In genomic region chr5:122537654-122538053, GRCm38 (mm10) we compare ENCODE assay signal across 28 mouse cellular contexts.
"Had no signal": no experiment of that assay in that cellular context is flagged by ENCODE, and none has a peak within 500 bp of the region (broad histone marks: within the 10 kb centered on the region; RNA-seq: fewer than 3 reads in every experiment).

No protein-coding gene starts in this region.

- H3K36me3 ChIP-seq: heart, embryonic 15.5 days had no signal

- H3K27ac ChIP-seq: heart, embryonic 13.5 days; heart, embryonic 15.5 days; hindbrain, embryonic 10.5 days; hindbrain, embryonic 12.5 days; hindbrain, embryonic 13.5 days; hindbrain, embryonic 14.5 days; hindbrain, embryonic 15.5 days; hindbrain, postnatal 0 days; intestine, embryonic 15.5 days; kidney, embryonic 15.5 days; kidney, postnatal 0 days; layer of hippocampus, adult 2 months; left cerebral cortex, adult 2 months had no signal

- H3K27me3 ChIP-seq: heart, embryonic 12.5 days; heart, embryonic 13.5 days; heart, embryonic 15.5 days; hindbrain, embryonic 12.5 days; hindbrain, embryonic 13.5 days; hindbrain, embryonic 15.5 days; intestine, embryonic 15.5 days; kidney, embryonic 15.5 days had no signal

- H3K4me3 ChIP-seq: heart, embryonic 12.5 days; heart, embryonic 13.5 days; heart, embryonic 15.5 days; hindbrain, embryonic 10.5 days; hindbrain, embryonic 12.5 days; hindbrain, embryonic 13.5 days; hindbrain, embryonic 15.5 days; intestine, embryonic 15.5 days; kidney, embryonic 15.5 days; layer of hippocampus, adult 2 months; left cerebral cortex, adult 2 months had no signal

- H3K4me1 ChIP-seq: hindbrain, embryonic 10.5 days; hindbrain, embryonic 12.5 days; hindbrain, embryonic 13.5 days; hindbrain, embryonic 15.5 days; intestine, embryonic 15.5 days; kidney, embryonic 15.5 days had no signal

- DNase-seq: heart, postnatal 10 days; heart, postnatal 14 days; kidney, adult 11 months; kidney, adult 18-20 months; kidney, adult 2 months; kidney, adult 8-10 months; kidney, adult 9 months; kidney, postnatal 10 days; kidney, postnatal 14 days; kidney, postnatal 25 days; kidney, postnatal 36 days; kidney, postnatal 4 days; layer of hippocampus, adult 9-11 months; layer of hippocampus, postnatal 36 days had no signal

- H3K9me3 ChIP-seq: heart, embryonic 12.5 days; heart, embryonic 13.5 days; heart, embryonic 15.5 days; hindbrain, embryonic 10.5 days; hindbrain, embryonic 12.5 days; hindbrain, embryonic 13.5 days; hindbrain, embryonic 15.5 days; intestine, embryonic 15.5 days; kidney, embryonic 15.5 days had no signal
